Mouse (Mus musculus): ENCODE data around the gene Ccnd3.

Ccnd3 gene

DNA sequence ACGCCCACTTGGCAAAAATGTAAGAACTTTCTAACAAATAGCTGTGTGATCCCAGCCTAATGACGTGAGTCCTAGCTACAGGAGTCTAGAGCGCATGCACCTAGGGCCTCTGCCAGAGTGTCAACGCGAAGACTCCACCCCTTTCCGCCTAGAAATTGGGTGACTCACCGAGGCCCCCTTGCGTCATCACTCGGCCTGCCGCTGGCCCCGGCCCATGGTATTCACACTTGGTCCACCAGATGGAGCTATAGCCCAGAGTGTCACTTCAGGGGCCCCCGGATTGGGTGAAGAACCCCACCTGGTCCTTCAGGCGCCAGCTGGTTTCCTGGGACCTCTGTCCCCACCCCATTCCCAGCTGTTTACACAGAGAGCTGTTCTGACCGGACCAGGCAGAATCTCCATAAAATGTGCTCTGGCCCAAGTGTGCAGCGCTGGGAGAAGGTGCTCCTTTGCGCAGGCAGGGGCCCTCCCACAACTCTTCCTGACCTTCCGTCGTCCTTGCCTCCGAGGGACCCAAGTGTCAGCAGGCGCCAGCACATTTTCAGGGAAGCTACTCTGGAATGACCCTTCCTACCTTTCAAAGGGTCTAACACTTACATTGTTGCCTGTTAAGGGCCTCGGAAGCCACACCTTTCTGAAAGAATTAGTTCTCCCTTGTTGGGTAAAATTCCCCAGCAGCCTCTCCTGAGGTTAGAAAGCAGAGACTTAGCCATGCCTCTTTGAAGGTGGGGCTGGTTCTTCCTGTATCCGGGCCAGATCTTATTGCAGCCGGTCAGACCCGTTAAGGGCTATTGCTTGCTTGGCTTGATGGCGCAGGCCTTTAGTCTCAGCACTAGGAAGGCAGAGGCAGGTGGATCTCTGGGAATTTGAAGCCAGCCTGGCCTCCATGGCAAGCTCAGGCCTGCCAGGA is 6.5 kb downstream of the Ccnd3 start:
- H3K27me3 ChIP-seq (ENCODE audit: insufficient read depth, low read length) = no peaks in the 10 kb centered on the region
- peaks cover 89% of the 10 kb centered on the region for H3K4me1 ChIP-seq (replicated peaks; ENCODE audit: low read depth, low read length)
- peak overlapping the region; percentile 79 for H3K4me3 ChIP-seq (replicated peaks; ENCODE audit: low read length)
- TF ChIP-seq CTCF (conservative IDR thresholded peaks at IDR 0.05; ENCODE audit: low read length) (peak; percentile 92), POU5F1 (IDR thresholded peaks at IDR 0.05; ENCODE audit: borderline replicate concordance, low read length) (no peak), NANOG (IDR thresholded peaks at IDR 0.05; ENCODE audit: borderline replicate concordance, low read length) (peak; percentile 38; the same call in 1 of the 2 replicates)
- no peaks in the 10 kb centered on the region for H3K9me3 ChIP-seq (ENCODE audit: low read length)
- peaks cover 13% of the 10 kb centered on the region; the same call in 1 of the 2 replicates for H3K36me3 ChIP-seq (ENCODE audit: insufficient read depth, low read length)

DNA sequence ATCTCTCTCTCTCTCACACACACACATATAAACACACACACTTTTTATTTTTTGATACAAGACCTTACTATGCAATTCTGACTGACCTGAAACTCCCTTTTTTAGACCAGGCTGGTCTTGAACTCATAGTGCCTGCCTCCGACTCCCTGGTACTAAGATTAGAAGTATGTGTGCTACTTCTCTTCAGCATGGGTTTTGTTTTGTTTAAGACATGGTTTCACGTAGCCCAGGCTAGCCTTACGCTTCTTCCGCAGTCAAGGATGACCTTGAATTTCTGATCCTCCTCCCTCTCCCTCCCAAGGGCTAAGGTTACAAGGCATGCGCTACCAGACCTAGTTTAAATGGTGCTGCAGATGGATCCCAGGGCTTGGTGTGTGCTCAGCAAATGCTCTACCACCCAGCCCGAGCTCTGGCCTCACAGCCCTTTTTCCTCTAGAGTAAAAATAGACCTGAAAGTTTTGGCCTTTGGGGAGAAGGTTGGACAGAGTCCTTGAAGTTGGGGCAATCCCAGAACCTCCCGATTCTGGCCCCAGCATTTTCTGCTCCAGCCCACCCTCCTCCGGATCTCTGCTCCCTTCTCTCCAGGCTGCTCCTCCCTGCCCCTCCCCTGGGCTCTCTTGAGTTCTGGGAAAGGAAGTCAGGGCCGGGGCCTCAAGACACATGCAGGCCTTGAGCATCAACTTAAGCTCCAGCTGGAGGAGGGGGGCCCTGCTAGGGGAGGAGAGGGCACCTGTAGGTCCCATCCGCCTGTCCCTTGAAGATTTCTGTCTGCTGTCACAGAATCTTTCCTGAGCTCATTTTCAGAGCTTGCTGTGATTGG is 8.3 kb downstream of the Ccnd3 start:
- Histone ChIP-seq H3K9me3 (ENCODE audit: low read length) (no peaks in the 10 kb centered on the region), H3K36me3 (ENCODE audit: insufficient read depth, low read length) (peaks cover 13% of the 10 kb centered on the region; the same call in 1 of the 2 replicates), H3K27me3 (ENCODE audit: insufficient read depth, low read length) (no peaks in the 10 kb centered on the region), H3K4me3 (replicated peaks; ENCODE audit: low read length) (peak overlapping the region; percentile 79), H3K4me1 (replicated peaks; ENCODE audit: low read depth, low read length) (peaks cover 87% of the 10 kb centered on the region)
- TF ChIP-seq CTCF (conservative IDR thresholded peaks at IDR 0.05; ENCODE audit: low read length) = no peak

DNA sequence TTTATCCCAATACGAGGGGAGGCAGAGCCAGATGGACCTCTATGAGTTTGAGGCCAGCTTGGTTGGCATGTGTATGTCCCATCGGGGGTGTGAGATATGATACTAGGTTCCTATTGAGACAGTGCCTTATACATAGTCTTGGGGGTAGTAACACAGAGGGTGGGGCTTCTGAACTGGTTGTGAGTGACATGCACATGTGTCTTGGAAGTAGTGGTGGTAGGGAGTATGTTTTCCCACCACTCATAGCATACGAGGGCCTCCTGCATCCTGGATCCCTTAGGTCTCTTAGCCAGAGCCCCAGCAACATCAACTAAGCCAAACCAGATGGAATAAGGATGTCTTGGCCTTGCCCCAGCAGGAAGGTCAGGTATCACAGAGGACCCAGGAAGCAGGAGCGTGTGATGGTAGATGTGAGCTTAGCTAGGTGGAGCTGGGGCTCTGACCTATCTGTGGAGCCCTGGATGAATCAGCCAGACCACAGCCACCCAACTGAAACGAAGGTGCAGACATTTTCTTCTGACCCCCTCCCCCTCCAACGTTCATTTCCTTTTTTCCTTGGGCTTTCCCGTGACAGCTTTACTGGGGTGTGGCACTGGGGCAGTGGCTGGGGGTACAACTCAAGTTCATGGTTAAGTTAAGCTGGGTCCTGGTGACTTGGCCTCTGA is 10.5 kb downstream of the Ccnd3 start:
- H3K9me3 ChIP-seq (ENCODE audit: low read length) = no peaks in the 10 kb centered on the region
- H3K36me3 ChIP-seq (ENCODE audit: insufficient read depth, low read length) = peaks cover 13% of the 10 kb centered on the region; the same call in 1 of the 2 replicates
- H3K4me3 ChIP-seq (replicated peaks; ENCODE audit: low read length) = peak overlapping the region; percentile 39
- no peak for TF ChIP-seq POU5F1 (IDR thresholded peaks at IDR 0.05; ENCODE audit: borderline replicate concordance, low read length)
- TF ChIP-seq CTCF (conservative IDR thresholded peaks at IDR 0.05; ENCODE audit: low read length) = no peak
- no peak for TF ChIP-seq NANOG (IDR thresholded peaks at IDR 0.05; ENCODE audit: borderline replicate concordance, low read length)
- no peaks in the 10 kb centered on the region for H3K27me3 ChIP-seq (ENCODE audit: insufficient read depth, low read length)
- H3K4me1 ChIP-seq (replicated peaks; ENCODE audit: low read depth, low read length) = peaks cover 90% of the 10 kb centered on the region

DNA sequence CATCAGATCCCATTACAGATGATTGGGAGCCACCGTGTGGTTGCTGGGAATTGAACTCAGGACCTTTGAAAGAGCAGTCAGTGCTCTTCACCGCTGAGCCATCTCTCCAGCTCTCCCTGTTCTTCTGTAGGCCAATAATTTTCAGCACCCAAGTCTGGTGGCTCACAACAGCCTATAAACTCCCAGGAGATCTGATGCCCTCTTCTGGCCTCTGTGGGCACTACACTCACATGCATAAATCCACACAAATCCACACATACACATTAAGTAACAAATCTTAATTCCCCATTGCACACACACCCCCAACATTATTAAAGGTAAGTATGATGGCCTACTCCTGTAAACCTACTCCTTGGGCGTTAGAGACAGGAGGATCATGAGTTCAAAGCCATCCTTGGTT is 11.4 kb downstream of the Ccnd3 start:
- no peak overlapping the region for H3K4me3 ChIP-seq (replicated peaks; ENCODE audit: low read length)
- H3K27me3 ChIP-seq (ENCODE audit: insufficient read depth, low read length) = no peaks in the 10 kb centered on the region
- peaks cover 13% of the 10 kb centered on the region; the same call in 1 of the 2 replicates for H3K36me3 ChIP-seq (ENCODE audit: insufficient read depth, low read length)
- TF ChIP-seq CTCF (conservative IDR thresholded peaks at IDR 0.05; ENCODE audit: low read length) (peak; percentile 69), NANOG (IDR thresholded peaks at IDR 0.05; ENCODE audit: borderline replicate concordance, low read length) (no peak), POU5F1 (IDR thresholded peaks at IDR 0.05; ENCODE audit: borderline replicate concordance, low read length) (no peak)
- H3K4me1 ChIP-seq (replicated peaks; ENCODE audit: low read depth, low read length) = peaks cover 93% of the 10 kb centered on the region
- no peaks in the 10 kb centered on the region for H3K9me3 ChIP-seq (ENCODE audit: low read length)

DNA sequence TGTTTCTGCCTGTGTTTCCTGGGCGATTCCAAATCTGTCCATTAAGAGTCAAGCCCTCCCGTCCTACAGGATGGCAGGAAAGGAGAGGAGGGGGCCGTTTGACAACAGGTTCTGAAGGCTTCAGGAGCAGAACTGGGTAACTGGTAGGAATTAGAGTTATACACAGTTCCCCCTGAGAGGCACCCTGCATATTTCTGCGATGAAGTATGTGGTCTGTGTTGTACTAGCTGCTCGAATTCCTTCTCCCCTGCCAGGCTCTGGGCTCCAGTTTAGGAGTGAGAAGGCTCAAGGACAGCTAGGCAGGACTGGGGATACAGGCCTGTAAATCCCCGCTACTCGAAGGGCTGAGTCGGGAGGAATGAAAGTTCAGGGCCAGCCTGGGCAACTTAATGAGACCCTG is 13.4 kb downstream of the Ccnd3 start:
- Histone ChIP-seq H3K27me3 (ENCODE audit: insufficient read depth, low read length) (no peaks in the 10 kb centered on the region), H3K4me3 (replicated peaks; ENCODE audit: low read length) (peak overlapping the region; percentile 51), H3K9me3 (ENCODE audit: low read length) (no peaks in the 10 kb centered on the region), H3K36me3 (ENCODE audit: insufficient read depth, low read length) (peaks cover 13% of the 10 kb centered on the region; the same call in 1 of the 2 replicates), H3K4me1 (replicated peaks; ENCODE audit: low read depth, low read length) (peaks cover 91% of the 10 kb centered on the region)
- TF ChIP-seq CTCF (conservative IDR thresholded peaks at IDR 0.05; ENCODE audit: low read length) (no peak), POU5F1 (IDR thresholded peaks at IDR 0.05; ENCODE audit: borderline replicate concordance, low read length) (no peak), NANOG (IDR thresholded peaks at IDR 0.05; ENCODE audit: borderline replicate concordance, low read length) (no peak)

DNA sequence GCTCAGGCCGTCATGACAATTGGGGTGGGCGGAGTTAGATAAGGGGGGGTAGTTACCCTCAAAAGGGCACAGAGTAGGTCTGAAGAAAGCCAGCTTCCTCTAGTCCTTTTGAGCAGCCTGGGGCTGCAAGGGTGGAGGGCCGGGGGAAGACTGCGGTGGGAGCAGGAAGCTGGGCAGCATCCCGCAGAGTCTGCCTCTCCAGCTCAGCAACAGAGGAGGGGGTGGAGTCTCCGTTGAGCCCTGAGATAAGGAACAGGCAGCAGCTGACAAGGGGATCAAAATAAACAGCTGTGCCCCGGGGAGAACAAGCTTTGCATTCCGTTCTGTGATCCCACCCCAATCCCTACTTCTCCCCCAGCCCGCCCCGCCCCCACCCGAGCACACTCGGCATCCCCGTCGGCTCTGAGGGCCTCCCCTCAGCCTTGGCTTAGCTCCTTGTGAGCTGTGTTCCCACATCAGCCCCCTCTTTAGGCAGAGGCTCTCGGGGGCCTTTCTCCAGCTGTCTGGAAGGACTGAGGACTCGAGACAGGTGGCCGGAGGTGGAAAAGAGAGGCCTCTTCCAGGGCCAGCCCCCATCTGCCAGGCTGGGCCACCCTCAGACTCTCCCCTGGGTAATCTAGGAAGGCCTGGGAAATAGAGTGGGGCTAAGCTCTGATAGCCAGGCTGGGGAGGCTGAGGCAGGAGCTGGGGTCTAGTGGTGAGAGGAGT is 16.9 kb downstream of the Ccnd3 start:
- H3K9me3 ChIP-seq (ENCODE audit: low read length) = no peaks in the 10 kb centered on the region
- H3K4me3 ChIP-seq (replicated peaks; ENCODE audit: low read length) = peak overlapping the region; percentile 75
- peaks cover 93% of the 10 kb centered on the region for H3K4me1 ChIP-seq (replicated peaks; ENCODE audit: low read depth, low read length)
- H3K36me3 ChIP-seq (ENCODE audit: insufficient read depth, low read length) = no peaks in the 10 kb centered on the region
- TF ChIP-seq NANOG (IDR thresholded peaks at IDR 0.05; ENCODE audit: borderline replicate concordance, low read length) (no peak), POU5F1 (IDR thresholded peaks at IDR 0.05; ENCODE audit: borderline replicate concordance, low read length) (no peak), CTCF (conservative IDR thresholded peaks at IDR 0.05; ENCODE audit: low read length) (no peak)
- no peaks in the 10 kb centered on the region for H3K27me3 ChIP-seq (ENCODE audit: insufficient read depth, low read length)

DNA sequence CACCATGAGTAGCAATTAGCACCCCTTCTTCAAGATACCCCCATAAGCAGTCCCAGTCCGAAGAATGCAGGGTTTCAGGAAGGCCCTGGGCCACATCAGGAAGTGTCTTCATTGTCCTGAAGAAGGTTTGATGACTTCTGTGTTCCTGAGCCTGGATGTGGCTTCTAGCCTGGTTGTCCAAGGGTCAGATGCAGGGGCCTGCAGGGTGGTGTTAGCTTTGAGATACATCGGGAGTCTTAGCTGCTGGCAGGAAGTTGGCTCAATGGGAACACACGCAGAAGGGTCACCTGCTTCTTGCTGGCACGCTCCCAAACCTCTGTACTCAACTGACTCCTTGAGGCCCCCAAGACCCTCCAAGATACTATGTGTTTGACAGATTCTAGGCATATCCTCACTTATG is 17.7 kb downstream of the Ccnd3 start:
- no peak for TF ChIP-seq NANOG (IDR thresholded peaks at IDR 0.05; ENCODE audit: borderline replicate concordance, low read length)
- no peak for TF ChIP-seq CTCF (conservative IDR thresholded peaks at IDR 0.05; ENCODE audit: low read length)
- no peak for TF ChIP-seq POU5F1 (IDR thresholded peaks at IDR 0.05; ENCODE audit: borderline replicate concordance, low read length)
- peak overlapping the region; percentile 75 for H3K4me3 ChIP-seq (replicated peaks; ENCODE audit: low read length)
- H3K9me3 ChIP-seq (ENCODE audit: low read length) = no peaks in the 10 kb centered on the region
- H3K27me3 ChIP-seq (ENCODE audit: insufficient read depth, low read length) = no peaks in the 10 kb centered on the region
- H3K4me1 ChIP-seq (replicated peaks; ENCODE audit: low read depth, low read length) = peaks cover 93% of the 10 kb centered on the region
- no peaks in the 10 kb centered on the region for H3K36me3 ChIP-seq (ENCODE audit: insufficient read depth, low read length)

Data from E14TG2a.4 (cell line).